Comparison of ENCODE assay signal across 11 mouse cellular contexts in the genomic region with DNA sequence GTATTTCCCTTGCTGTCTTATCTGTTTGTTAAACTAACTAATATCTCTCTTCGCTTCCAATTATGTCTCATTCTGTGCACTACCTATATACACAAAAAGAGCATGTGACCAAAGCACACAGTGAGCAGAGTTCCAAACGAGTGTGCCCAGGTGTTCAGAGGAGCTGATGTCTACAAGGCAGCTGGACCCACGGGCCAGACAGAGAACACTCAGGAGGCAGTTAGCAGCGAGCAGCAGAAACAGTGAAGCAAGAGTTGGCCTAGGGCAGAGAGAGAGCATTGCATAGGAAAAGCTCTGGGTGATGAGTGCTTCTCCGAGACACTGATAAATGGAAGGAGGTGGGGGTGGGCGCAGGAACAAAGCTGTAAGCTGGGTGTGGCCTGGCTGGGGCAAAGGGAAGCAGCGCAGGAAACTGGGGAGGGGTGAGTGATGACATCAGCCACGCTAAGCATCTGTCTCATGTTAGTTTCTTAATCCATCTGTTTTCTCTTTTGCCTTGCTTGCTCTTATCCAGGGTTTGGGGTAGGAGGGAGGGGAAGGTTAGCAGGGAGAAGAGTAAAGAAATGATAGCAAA.
DNase-seq lines count a peak whose midpoint lies in the region; ATAC-seq and TF ChIP-seq lines count a peak whose summit lies in the region.
"Had no signal": no experiment of that assay in that cellular context is flagged by ENCODE, and none has a peak within 500 bp of the region (broad histone marks: within the 10 kb centered on the region; RNA-seq: fewer than 3 reads in every experiment).

No protein-coding gene starts in this region.

- peaks cover 2% of the 10 kb centered on the region; the same call in 1 of the 2 replicates for H3K4me1 ChIP-seq in liver, postnatal 0 days (ENCODE audit: insufficient read depth)
- H3K4me1 ChIP-seq in liver, embryonic 12.5 days: peaks cover 62% of the 10 kb centered on the region

- no peak overlapping the region for H3K4me3 ChIP-seq in liver, postnatal 0 days (ENCODE audit: low read depth, low read length)
- H3K4me3 ChIP-seq in liver, embryonic 12.5 days: no peak overlapping the region

- H3K9me3 ChIP-seq in liver, postnatal 0 days (ENCODE audit: low read length): no peaks in the 10 kb centered on the region
- H3K9me3 ChIP-seq in liver, embryonic 12.5 days (replicated peaks): no peaks in the 10 kb centered on the region

- TF ChIP-seq CTCF in liver, postnatal 0 days (IDR thresholded peaks at IDR 0.05; ENCODE audit: low read depth): no peak

- no peak overlapping the region for H3K27ac ChIP-seq in liver, postnatal 0 days (ENCODE audit: low read depth)
- no peak overlapping the region for H3K27ac ChIP-seq in liver, embryonic 12.5 days

- H3K27me3 ChIP-seq in liver, postnatal 0 days (ENCODE audit: insufficient read depth, low read length): no peaks in the 10 kb centered on the region
- no peaks in the 10 kb centered on the region for H3K27me3 ChIP-seq in liver, embryonic 12.5 days (replicated peaks)

- 31% methylated on average over 8 of the region's 8 CpGs for WGBS in liver, postnatal 0 days (ENCODE audit: insufficient replicate concordance)
- 15% methylated on average over 8 of the region's 8 CpGs for WGBS in liver, embryonic 12.5 days (ENCODE audit: insufficient replicate concordance)

- TF ChIP-seq EP300 in liver, postnatal 0 days (IDR thresholded peaks at IDR 0.05; ENCODE audit: low read depth): no peak

- H3K9ac ChIP-seq in liver, postnatal 0 days (replicated peaks): no peak overlapping the region
- H3K9ac ChIP-seq in liver, embryonic 12.5 days: peak overlapping the region; percentile 23; the same call in 1 of the 2 replicates

- no peak for ATAC-seq in liver, postnatal 0 days
- ATAC-seq in liver, embryonic 12.5 days: no peak
- no peak for ATAC-seq in cerebellum, adult (ENCODE audit: insufficient number of reproducible peaks, low FRiP score, low TSS enrichment)

- no peaks in the 10 kb centered on the region for H3K36me3 ChIP-seq in liver, postnatal 0 days (replicated peaks; ENCODE audit: insufficient read depth, low read length)
- H3K36me3 ChIP-seq in liver, embryonic 12.5 days: no peaks in the 10 kb centered on the region

- DNase-seq in liver: peak; percentile 49
- DNase-seq in liver, postnatal 0 days: no peak
- DNase-seq in embryo, embryonic 10.5 days (ENCODE audit: low spot score): peak; percentile 55
- peak; percentile 28 for DNase-seq in thymus, postnatal 25 days
- no peak for DNase-seq in left cerebral cortex, adult 8-10 months (ENCODE audit: low spot score in 2 of 2)
- DNase-seq: cerebellum, adult 8-10 months; gastrocnemius, postnatal 14 days; midbrain, embryonic 14.5 days; right cerebral cortex, adult 18-20 months had no signal

- H3K4me2 ChIP-seq in liver, postnatal 0 days (ENCODE audit: low read depth, low read length): no peak overlapping the region
- peak overlapping the region; percentile 20; the same call in 1 of the 2 replicates for H3K4me2 ChIP-seq in liver, embryonic 12.5 days

Comparison
In these comparisons a context has a peak if more than half of its experiments do, and no peak if none do; other contexts are left out.
1. DNase-seq: peak in liver (single experiment), embryo, embryonic 10.5 days (single experiment) and thymus, postnatal 25 days (single experiment); none in liver, postnatal 0 days (single experiment) and left cerebral cortex, adult 8-10 months (0 of 2).